Mouse (Mus musculus) right cerebral cortex, postnatal 14 days (tissue): ENCODE measurements around the gene Poln.

Experiments used
- DNase-seq: peaks from one replicate; pipeline ENCODE4 v3.0.0; 2022

The Poln gene

DNA sequence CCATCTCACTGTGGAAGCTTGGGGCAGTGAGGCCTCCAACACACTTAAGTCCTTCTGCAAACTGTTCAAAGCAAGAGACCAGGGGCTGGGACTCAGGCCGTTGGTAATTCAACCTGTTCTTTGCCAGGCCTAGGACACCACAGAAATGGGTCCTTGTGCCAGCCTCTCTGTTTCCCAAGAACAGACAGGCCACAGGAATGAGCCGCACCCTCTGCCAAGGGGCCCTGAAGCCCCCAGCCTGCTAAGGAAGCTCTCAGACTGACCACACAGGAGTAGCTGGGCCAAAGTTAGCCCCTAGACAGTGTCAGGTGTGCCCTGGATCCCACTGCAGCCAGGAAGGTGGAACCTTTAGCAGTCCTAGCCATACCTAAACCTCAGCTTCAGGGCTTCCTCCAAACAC lies 17.1 kb upstream of the Poln start:
- no peak for DNase-seq

DNA sequence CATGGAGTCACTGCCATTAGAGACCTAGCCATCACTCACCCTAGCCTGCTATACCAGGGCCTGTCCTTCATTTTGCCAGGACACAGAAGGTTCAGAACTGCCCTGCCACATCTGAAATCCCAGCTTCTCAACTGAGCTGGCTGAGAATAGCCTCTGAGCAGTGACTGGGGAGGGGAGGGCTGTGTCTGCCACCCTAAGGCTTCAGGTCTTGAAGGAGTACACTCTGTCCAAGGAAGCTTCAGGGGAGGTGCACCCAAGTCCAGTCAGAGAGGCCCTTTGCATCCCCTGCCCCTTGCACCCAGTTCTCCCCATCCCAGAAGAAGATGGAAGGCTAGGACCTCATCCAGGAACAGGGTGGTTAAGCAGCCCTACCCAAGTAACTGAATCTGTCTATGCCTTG lies 16.5 kb upstream of the Poln start:
- no peak for DNase-seq

DNA sequence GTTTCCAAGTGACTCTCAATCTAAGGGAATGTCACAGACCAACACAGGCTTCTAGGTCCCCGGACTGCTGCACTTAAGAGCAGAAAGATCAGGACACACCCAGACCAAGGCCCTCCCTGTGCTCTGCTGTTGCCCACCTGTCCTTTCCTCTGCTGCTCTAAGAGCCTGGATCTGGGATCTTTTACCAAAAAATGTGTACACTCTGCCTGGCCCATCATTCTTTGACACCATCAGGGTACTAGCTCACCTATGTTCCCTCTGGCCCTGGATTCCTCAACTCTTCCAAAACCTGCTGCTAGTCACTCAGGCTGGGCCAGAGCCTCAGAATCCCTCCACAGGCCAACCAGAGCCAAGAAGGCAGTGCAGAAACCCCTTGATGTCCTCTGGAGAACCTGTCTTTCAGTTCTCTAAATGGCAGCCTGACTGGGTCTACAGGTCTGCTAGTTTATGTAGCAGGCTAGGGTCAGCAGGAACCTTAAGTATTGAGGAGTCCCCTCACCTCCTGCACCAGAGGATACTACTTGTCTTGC lies 15.9 kb upstream of the Poln start:
- DNase-seq: peak; percentile 3

- no peak for DNase-seq
Observed at GRCm38 (mm10) chr5:34183976-34184375, 14.7 kb upstream of the Poln start.

GRCm38 (mm10) chr5:34183156-34183880 lies 14.1 kb upstream of the Poln start:
- DNase-seq: no peak

DNA sequence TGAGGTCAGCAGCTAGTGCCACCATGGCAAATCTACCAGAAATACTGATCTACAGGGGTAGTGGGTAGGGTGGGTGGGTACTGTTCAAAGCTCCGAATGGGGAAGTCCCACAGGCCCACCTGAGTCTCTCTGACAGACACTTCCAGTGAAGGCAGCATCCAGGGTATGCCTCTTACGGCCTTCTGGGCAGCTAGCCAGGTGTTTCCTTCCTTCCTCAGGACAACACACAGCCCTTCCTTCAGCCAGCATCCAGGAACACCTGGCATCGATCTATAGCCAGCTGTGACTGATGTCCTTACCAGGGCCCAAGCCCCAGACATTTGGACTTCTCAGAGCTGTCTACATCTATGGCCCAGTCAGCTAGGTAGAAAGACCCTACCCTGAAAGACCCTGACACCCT lies 13.2 kb upstream of the Poln start:
- DNase-seq: no peak

DNA sequence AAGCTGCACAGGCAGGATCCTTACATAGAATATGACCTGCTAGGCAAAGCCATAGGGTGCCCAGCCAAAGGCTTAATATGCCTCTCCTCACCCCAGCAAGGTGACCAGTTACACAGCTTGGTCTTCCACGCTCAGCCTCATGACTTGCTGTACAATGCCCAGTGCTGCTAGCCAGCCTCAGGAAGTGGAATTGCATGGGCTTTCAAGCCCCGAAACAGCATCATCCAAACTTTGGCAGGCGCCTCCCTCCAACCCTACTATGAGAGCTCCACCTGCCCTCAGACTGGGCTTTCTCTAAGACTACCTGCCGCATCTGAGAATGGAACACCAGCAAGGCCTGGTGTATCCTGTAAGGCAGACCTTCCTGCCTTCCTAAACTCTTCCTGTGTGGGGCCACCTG lies 8.6 kb upstream of the Poln start:
- DNase-seq: no peak

GRCm38 (mm10) chr5:34177091-34177490 lies 7.8 kb upstream of the Poln start:
- DNase-seq: no peak

- no peak for DNase-seq
Observed at GRCm38 (mm10) chr5:34176691-34177090, 7.4 kb upstream of the Poln start.

- DNase-seq: no peak
Observed at GRCm38 (mm10) chr5:34175403-34175694, 6.1 kb upstream of the Poln start.

DNA sequence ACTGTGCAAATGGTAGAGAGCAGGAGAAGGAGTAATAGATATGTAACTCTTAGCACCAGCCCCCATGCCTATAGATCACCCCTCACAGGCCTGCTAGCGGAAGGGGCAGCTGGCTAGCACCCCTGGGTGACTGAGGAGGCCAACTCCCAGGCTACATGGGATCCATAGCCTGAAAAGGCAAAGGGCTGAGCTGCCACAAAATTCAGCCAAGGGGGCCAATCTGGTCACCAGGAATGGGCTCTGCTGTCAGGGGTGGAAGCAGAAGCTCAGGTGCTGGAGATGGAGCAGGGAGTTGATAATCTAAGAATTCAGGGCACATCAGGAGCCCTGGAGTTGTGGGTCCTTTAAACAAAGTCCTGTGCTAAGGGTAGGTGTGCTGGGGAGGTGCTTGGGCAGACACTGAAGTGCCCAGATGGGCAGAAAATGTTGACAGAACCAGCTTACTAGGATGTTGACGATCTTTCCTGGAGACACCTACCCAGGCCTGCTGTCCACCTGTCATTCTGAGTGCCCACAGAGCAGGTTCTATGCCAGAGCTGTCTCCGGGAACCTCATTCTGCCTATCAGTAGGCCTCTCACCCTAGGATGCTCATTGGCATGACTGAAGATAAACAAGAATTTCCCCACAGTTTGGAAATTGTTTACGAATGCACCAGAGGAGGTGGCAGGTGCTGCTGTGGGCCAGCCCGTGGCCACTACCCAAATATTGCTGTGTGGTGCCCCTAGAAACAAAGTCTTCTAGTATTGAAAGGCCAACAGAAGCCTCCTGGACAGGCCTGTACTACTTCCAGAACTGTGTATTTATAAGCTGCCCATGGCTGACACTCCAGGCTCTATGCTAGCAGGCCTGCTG lies 5.5 kb upstream of the Poln start:
- no peak for DNase-seq

GRCm38 (mm10) chr5:34174021-34174420 lies 4.8 kb upstream of the Poln start:
- no peak for DNase-seq

DNA sequence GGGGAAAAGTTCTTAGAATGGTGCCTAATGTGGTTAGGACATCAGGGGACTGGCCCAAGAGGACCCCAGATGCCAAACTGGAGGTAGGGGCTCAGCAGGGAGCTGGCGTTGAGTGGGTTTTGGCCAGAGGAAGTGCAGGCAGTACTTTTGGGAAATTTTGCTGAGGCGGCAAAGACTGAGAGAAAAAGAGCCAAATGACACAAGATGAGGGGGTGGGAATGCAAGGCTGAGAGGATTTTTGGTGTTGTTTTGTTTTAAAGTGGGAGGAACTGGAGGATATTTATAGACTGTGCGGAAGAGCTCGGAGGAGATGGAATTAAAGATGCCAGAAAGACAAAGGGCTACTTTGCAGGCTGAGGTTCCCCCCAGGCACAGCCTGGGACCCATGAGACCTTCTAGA lies 1.5 kb upstream of the Poln start:
- DNase-seq: no peak

- no peak for DNase-seq
Observed at GRCm38 (mm10) chr5:34169954-34170353, 706 bp upstream of the Poln start.

- no peak for DNase-seq
Observed at GRCm38 (mm10) chr5:34167857-34168256, 1.4 kb downstream of the Poln start.

DNA sequence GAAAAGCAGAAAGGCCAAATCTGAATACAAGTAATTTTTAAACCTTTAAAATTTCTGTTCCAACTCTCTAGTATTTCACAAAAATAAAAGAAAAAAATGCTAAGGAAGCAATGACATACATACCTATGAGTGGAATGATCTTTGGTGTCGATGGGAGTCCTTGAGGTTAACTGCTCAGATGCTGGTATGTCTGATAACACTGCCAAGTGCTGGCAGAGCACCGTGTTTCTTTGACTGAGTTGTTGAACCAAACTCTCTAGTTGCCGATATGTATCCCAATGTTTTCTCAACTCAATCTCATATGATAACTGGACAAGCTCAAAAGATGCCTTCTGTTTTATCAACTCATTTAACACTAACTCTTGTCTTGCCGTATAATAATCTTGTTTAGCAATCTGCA lies 3.5 kb downstream of the Poln start:
- DNase-seq: no peak

- DNase-seq: no peak
Observed at GRCm38 (mm10) chr5:34148476-34148875, 20.8 kb downstream of the Poln start.

DNA sequence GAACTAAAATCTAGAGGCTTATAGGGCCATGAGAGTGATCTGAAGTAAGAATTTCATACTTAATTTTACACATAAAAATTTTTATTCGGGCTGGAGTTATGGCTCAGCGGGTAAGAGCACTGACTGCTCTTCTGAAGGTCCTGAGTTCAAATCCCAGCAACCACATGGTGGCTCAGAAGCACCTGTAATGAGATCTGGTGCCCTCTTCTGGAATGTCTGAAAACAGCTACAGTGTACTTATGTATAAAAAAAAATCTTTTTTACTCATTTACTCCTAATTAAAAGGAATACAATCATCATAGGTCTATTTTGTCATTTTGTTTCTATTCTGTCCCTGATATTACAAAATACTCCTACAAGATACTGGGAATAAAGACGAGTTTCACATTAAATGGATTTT lies 21.7 kb downstream of the Poln start:
- DNase-seq: no peak

DNA sequence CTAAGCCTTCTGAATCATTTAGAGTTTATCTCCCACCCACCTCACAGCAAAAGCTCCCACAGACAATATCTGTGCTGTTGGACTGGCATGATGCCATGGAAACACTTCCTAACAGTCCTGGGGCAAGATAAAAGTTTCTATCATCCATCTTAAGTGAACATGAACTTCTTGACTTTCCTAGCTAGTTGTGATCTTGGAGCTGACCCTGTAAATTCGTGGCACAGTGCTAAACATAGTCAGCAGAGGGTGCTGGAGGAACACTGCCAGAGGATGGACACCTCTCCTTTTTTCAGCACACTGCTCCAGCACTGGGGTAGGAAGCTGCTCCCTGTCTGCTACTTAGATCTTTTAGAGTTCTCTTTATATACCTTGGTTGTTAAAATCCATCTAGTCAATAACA lies 29.5 kb downstream of the Poln start:
- peak; percentile 19 for DNase-seq

DNA sequence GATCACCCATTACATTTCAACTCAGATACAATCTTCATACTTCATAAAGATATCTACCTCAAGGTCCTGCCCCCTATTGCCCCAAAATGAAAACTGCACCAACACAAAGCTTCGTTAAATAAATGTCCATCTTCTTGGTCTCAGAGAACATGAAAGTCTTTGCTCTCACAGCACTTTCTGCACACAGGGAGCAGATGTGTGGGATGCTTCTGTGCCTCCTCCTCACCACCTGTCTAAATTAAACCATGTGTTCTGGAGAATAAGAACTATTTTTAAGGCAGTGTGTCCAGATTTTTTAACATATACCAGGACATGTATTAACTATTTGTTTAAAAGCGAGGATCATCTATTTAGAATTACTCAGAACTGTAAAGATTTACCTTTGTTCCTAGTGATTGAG lies 36.5 kb downstream of the Poln start:
- no peak for DNase-seq

GRCm38 (mm10) chr5:34124131-34124530 lies 45.1 kb downstream of the Poln start:
- no peak for DNase-seq

DNA sequence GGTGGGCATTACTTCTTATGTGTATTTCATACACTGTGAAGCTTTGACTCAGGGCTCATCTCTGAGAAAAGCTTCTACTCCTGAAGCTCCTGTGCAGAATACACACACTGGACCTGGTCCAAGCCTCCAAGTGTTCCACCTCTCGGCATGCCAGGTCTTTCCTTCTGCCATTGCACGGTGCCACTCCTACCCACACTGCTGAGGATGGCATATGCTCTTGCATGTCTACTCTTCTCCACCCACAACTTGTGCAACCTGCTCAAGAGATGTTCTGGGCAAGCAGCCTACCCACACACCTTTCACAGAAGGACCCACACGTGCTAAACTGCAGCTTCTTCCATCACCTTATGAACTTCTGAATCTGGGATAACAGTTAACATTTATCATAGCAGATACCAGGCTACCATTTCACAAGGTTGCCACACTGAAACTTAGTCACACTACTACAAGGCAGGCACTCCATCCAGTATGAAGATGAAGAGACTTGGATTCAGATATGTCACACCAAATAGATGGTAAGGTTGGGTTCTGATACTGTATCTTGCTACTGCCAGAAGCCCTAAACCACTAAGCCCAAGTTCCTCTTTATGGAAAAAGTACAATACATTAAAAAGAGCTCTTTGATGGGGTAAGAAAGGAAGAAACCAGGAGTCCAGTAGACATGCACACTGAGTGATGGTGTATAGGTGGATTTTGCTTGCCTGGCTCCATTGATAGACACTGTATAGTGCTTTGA lies 50.0 kb downstream of the Poln start:
- DNase-seq: peak; percentile 7

GRCm38 (mm10) chr5:34105681-34106080 lies 63.6 kb downstream of the Poln start:
- no peak for DNase-seq

- peak; percentile 20 for DNase-seq
Observed at GRCm38 (mm10) chr5:34097333-34097732, 71.9 kb downstream of the Poln start.
